Mouse (Mus musculus): ENCODE measurements at regions not wholly inside any gene's neighbourhood (a gene's known extent, or its start where the extent isn't known, plus 50 kb on each side); places are given as distances from the start of the nearest gene placed in this dataset.
"Not testable (repeated sequence)": the region's sequence is repeated elsewhere in the genome, so short reads cannot be mapped to it uniquely, and the experiment has no call there.

DNA sequence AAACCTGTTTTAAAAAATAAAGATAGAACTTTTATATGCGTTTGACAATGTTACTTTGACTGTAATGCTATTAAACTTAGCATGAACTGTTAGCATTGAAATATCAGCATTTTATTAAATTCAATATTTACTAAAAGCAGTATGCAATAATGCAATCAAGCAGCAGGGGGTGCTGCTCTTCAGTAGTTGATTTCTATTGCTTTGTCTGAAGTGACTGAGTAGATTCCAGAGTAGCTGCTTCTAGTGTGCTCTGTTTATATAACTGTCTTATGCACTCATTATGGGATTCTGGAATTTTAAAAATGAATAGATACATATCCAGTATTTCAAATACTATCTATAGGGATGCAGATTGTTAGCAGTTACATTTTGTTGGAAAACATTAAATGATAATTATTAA lies 146.2 kb downstream of the Gm28710 start:
- no peak overlapping the region for H3K4me2 ChIP-seq (ENCODE audit: low read depth)
- WGBS = 75% methylated on average over 1 of the region's 1 CpGs
- H3K9ac ChIP-seq (ENCODE audit: low read length) = no peak overlapping the region
- no peaks in the 10 kb centered on the region for H3K27me3 ChIP-seq (ENCODE audit: control insufficient read depth, insufficient read depth, low read length)
- H3K4me1 ChIP-seq (ENCODE audit: control insufficient read depth, insufficient read depth, low read length) = no peaks in the 10 kb centered on the region
- no peaks in the 10 kb centered on the region for H3K36me3 ChIP-seq (ENCODE audit: control insufficient read depth, insufficient read depth, low read length)
- H3K4me3 ChIP-seq (ENCODE audit: low read depth, low read length) = no peak overlapping the region
- DNase-seq (ENCODE audit: low spot score) (peak; percentile 48), ATAC-seq (ENCODE audit: insufficient read depth, low FRiP score, low TSS enrichment) (no peak)
- H3K27ac ChIP-seq (ENCODE audit: low read depth, low read length) = no peak overlapping the region
- no peaks in the 10 kb centered on the region for H3K9me3 ChIP-seq (ENCODE audit: control insufficient read depth, low read length)

DNA sequence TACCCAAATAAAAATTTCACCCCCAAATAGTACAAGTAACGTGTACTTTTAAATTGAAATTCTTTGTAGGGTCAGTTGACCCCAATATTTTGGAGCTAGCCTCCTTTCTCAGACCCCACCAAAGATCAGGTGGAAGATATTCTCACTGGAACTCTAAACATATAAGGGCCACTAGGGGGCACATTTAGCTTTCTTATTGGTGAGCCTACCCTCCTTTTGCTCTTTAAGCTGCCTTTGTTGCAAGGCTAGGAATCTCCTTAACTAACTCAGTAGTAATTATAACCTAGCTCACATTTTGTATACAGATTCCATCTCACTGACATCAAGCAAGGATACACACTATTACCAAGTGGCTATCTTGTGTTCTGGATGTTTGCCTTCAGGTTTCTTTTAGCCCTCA lies 155.8 kb downstream of the Gm28710 start:
- Histone ChIP-seq H3K36me3 (ENCODE audit: control insufficient read depth, insufficient read depth, low read length) (no peaks in the 10 kb centered on the region), H3K4me2 (ENCODE audit: low read depth) (no peak overlapping the region), H3K4me1 (ENCODE audit: control insufficient read depth, insufficient read depth, low read length) (no peaks in the 10 kb centered on the region), H3K27ac (ENCODE audit: low read depth, low read length) (no peak overlapping the region), H3K4me3 (ENCODE audit: low read depth, low read length) (no peak overlapping the region), H3K9me3 (ENCODE audit: control insufficient read depth, low read length) (no peaks in the 10 kb centered on the region), H3K9ac (ENCODE audit: low read length) (no peak overlapping the region), H3K27me3 (ENCODE audit: control insufficient read depth, insufficient read depth, low read length) (no peaks in the 10 kb centered on the region)
- whole genome bisulfite sequencing = 22% methylated on average over 1 of the region's 1 CpGs
- DNase-seq (ENCODE audit: low spot score) (no peak), ATAC-seq (ENCODE audit: insufficient read depth, low FRiP score, low TSS enrichment) (peak; percentile 76)

DNA sequence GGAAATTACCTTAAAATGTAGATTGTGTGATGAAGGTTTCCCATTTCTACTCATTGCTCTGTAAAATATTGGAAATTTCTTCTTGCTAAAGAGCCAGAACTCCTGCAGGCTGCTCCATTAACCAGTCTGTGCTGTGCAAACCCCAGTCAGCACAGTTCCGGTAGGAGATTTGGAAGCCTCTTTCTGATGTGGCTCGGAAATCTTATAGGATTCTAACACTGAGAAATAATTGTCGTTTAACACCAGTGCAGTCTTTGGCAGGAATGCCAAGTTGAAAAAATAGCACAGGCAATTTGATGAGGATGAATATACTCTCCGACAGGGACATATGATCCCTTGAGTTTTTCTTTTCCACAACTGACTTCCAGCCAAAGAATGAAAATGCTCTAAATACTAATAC lies 176.1 kb downstream of the Gm28710 start:
- Histone ChIP-seq H3K27me3 (ENCODE audit: control insufficient read depth, insufficient read depth, low read length) (no peaks in the 10 kb centered on the region), H3K9me3 (ENCODE audit: control insufficient read depth, low read length) (no peaks in the 10 kb centered on the region), H3K4me1 (ENCODE audit: control insufficient read depth, insufficient read depth, low read length) (no peaks in the 10 kb centered on the region), H3K9ac (ENCODE audit: low read length) (no peak overlapping the region), H3K36me3 (ENCODE audit: control insufficient read depth, insufficient read depth, low read length) (no peaks in the 10 kb centered on the region), H3K4me3 (ENCODE audit: low read depth, low read length) (no peak overlapping the region), H3K27ac (ENCODE audit: low read depth, low read length) (no peak overlapping the region), H3K4me2 (ENCODE audit: low read depth) (no peak overlapping the region)
- WGBS = 89% methylated on average over 4 of the region's 4 CpGs
- ATAC-seq (ENCODE audit: insufficient read depth, low FRiP score, low TSS enrichment) (no peak), DNase-seq (ENCODE audit: low spot score) (no peak)

DNA sequence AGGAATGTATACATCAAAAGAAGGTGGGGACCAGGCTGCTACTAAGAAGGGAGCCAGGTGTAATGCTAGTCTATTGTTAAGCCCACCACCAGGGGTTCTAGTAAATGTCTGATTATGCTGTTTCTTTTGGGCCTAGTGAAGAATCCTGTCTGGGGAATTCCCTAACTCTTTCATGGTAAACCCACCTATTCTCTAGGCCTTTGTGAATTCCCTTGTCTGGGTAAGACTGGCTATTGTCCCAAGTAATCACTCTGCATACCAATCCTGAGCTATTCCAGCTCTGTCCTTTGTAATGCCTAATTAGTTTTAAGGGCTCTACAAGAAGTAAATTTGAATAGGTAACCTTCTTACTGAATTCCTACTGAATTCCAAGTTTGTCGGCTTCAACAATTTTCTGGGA lies 177.2 kb downstream of the Gm28710 start:
- not testable (repeated sequence) for H3K4me3 ChIP-seq (ENCODE audit: low read depth, low read length); H3K36me3 ChIP-seq (ENCODE audit: control insufficient read depth, insufficient read depth, low read length); H3K27ac ChIP-seq (ENCODE audit: low read depth, low read length); ATAC-seq (ENCODE audit: insufficient read depth, low FRiP score, low TSS enrichment); H3K9ac ChIP-seq (ENCODE audit: low read length); H3K27me3 ChIP-seq (ENCODE audit: control insufficient read depth, insufficient read depth, low read length); DNase-seq (ENCODE audit: low spot score); H3K4me1 ChIP-seq (ENCODE audit: control insufficient read depth, insufficient read depth, low read length); H3K4me2 ChIP-seq (ENCODE audit: low read depth); H3K9me3 ChIP-seq (ENCODE audit: control insufficient read depth, low read length)
- WGBS = 37% methylated on average over 1 of the region's 1 CpGs

DNA sequence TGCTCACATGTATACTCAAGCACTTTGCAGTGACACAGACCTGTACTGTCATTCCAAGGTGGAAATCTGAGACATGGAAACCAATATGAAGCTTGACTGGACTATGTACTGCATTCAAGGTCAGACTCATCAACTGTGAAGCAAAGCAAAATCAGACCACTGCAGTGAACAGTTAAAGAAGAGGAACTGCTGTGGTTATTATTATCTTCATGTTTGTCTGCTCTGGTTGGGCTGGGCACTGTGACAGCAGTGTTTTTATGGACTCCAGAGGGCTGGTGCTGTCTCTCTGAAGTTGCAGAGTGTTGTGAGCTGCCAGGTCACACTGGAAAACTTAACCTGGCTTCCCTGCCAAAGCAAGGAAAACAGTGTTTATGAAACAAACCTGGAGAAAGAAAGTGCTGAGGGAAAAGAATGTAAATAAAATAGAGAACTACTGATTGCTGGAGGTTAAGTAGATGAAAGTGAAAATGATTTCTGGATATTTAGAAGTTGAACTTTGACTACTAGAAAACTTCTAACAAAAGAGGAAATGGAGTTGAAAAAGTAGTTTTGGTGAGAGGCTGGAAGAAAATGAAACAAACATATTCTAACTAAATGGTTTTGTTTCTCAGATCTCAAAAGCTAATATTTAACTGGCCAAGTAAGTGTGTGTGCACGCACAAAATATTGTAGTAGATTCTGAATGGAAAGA lies 181.7 kb downstream of the Gm28710 start:
- DNase-seq (ENCODE audit: low spot score) = no peak
- Histone ChIP-seq H3K27ac (ENCODE audit: low read depth, low read length) (no peak overlapping the region), H3K27me3 (ENCODE audit: control insufficient read depth, insufficient read depth, low read length) (no peaks in the 10 kb centered on the region), H3K4me3 (ENCODE audit: low read depth, low read length) (no peak overlapping the region), H3K9me3 (ENCODE audit: control insufficient read depth, low read length) (no peaks in the 10 kb centered on the region), H3K4me1 (ENCODE audit: control insufficient read depth, insufficient read depth, low read length) (no peaks in the 10 kb centered on the region), H3K9ac (ENCODE audit: low read length) (no peak overlapping the region), H3K4me2 (ENCODE audit: low read depth) (no peak overlapping the region), H3K36me3 (ENCODE audit: control insufficient read depth, insufficient read depth, low read length) (no peaks in the 10 kb centered on the region)
- WGBS = 89% methylated on average over 1 of the region's 1 CpGs
- no peak for ATAC-seq (ENCODE audit: insufficient read depth, low FRiP score, low TSS enrichment)

DNA sequence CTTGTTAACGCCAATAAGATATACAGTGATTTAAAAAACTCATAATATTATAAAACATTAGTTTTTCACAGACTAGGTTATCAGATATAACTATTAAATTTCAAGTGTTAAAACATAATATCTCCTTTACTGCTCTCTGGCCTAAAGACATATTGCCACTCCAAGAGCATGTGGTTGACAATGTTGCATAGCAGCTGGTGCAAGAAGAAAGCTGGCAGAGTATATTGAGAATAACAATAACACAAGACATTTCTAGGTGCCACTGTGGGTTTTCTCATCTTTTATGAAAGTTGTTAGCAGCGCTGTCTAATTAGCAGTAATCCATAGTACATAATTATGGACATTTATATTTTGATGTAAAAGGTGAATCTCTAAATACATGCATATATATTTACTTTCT lies 184.4 kb downstream of the Gm28710 start:
- Histone ChIP-seq H3K27me3 (ENCODE audit: control insufficient read depth, insufficient read depth, low read length) (no peaks in the 10 kb centered on the region), H3K4me2 (ENCODE audit: low read depth) (no peak overlapping the region), H3K4me1 (ENCODE audit: control insufficient read depth, insufficient read depth, low read length) (no peaks in the 10 kb centered on the region), H3K9me3 (ENCODE audit: control insufficient read depth, low read length) (no peaks in the 10 kb centered on the region), H3K9ac (ENCODE audit: low read length) (no peak overlapping the region), H3K4me3 (ENCODE audit: low read depth, low read length) (no peak overlapping the region), H3K27ac (ENCODE audit: low read depth, low read length) (no peak overlapping the region), H3K36me3 (ENCODE audit: control insufficient read depth, insufficient read depth, low read length) (no peaks in the 10 kb centered on the region)
- DNase-seq (ENCODE audit: low spot score) = no peak
- 92% methylated on average over 2 of the region's 2 CpGs for WGBS
- no peak for ATAC-seq (ENCODE audit: insufficient read depth, low FRiP score, low TSS enrichment)

DNA sequence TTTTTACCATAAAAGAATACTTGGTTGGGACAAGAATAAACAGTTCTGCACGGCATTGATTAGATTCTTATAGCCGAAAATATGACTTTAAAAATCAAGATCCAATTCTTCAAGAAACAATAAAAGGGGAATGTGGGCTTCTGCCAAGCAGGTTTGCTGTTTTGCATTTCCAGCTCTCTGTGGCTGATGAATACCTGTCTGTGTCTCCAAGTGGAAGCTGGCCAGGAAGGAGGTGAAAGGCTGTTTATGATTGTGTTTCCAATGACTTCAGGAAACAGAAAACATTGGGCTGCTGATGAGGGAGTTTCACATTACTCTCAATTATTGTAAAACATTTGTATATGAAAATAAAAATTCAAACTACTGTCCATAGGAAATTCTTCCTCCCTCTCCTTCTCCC lies 193.3 kb downstream of the Gm28710 start:
- Histone ChIP-seq H3K9me3 (ENCODE audit: control insufficient read depth, low read length) (no peaks in the 10 kb centered on the region), H3K4me2 (ENCODE audit: low read depth) (no peak overlapping the region)
- whole genome bisulfite sequencing = 94% methylated on average over 2 of the region's 2 CpGs

DNA sequence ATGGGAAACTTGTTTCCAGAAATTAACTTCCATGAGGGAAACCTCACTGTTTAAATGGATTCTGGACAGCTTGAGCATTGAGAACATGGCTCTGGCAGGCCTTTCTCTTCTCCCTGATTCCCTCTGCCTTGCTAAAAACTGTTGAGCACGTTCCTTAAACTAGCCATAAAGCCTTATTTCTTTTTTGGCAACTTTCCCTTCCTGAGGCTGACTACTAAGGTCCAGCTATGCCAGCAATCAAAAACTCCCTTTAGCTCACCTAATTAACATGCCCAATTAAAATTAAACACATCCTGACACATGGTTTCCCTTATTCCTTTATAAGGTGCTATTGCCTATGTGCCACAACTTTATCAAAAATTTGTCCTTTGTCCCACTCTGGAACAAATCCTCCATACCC lies 199.9 kb downstream of the Gm28710 start:
- Histone ChIP-seq H3K4me2 (ENCODE audit: low read depth) (no peak overlapping the region), H3K4me3 (ENCODE audit: low read depth, low read length) (no peak overlapping the region), H3K36me3 (ENCODE audit: control insufficient read depth, insufficient read depth, low read length) (no peaks in the 10 kb centered on the region), H3K9ac (ENCODE audit: low read length) (no peak overlapping the region), H3K27ac (ENCODE audit: low read depth, low read length) (no peak overlapping the region), H3K27me3 (ENCODE audit: control insufficient read depth, insufficient read depth, low read length) (no peaks in the 10 kb centered on the region), H3K9me3 (ENCODE audit: control insufficient read depth, low read length) (no peaks in the 10 kb centered on the region), H3K4me1 (ENCODE audit: control insufficient read depth, insufficient read depth, low read length) (no peaks in the 10 kb centered on the region)
- ATAC-seq (ENCODE audit: insufficient read depth, low FRiP score, low TSS enrichment) = no peak
- 68% methylated on average over 1 of the region's 1 CpGs for WGBS
- no peak for DNase-seq (ENCODE audit: low spot score)

More for the DNA sequence above, 193.3 kb downstream of the Gm28710 start:
- H3K4me3 ChIP-seq (ENCODE audit: low read depth, low read length) = no peak overlapping the region
- no peak overlapping the region for H3K27ac ChIP-seq (ENCODE audit: low read depth, low read length)
- no peaks in the 10 kb centered on the region for H3K36me3 ChIP-seq (ENCODE audit: control insufficient read depth, insufficient read depth, low read length)
- H3K27me3 ChIP-seq (ENCODE audit: control insufficient read depth, insufficient read depth, low read length) = no peaks in the 10 kb centered on the region
- no peak overlapping the region for H3K9ac ChIP-seq (ENCODE audit: low read length)
- no peak for DNase-seq (ENCODE audit: low spot score)
- H3K4me1 ChIP-seq (ENCODE audit: control insufficient read depth, insufficient read depth, low read length) = no peaks in the 10 kb centered on the region
- no peak for ATAC-seq (ENCODE audit: insufficient read depth, low FRiP score, low TSS enrichment)

DNA sequence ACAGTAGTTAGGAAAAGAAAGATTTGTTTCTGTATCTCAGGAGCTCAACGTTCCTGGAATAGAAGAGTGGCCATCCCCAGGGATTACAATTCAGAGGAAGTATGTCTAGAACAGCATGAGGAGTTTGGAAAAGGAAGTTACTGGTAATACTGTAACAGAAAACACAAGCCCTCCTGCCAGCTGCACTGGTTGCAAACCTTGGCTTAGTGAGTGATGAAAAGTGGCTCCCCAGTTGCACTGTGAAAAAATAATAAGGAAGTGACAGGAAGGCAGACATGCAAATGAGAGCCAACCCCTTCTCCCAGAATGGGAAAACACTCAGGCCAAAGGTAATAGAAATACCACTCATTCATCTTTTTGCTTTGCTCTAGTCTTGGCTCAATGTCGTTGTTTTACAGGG lies 207.6 kb downstream of the Gm28710 start:
- ATAC-seq (ENCODE audit: insufficient read depth, low FRiP score, low TSS enrichment) (no peak), DNase-seq (ENCODE audit: low spot score) (no peak)
- Histone ChIP-seq H3K36me3 (ENCODE audit: control insufficient read depth, insufficient read depth, low read length) (no peaks in the 10 kb centered on the region), H3K9ac (ENCODE audit: low read length) (no peak overlapping the region), H3K27ac (ENCODE audit: low read depth, low read length) (no peak overlapping the region), H3K4me2 (ENCODE audit: low read depth) (no peak overlapping the region), H3K9me3 (ENCODE audit: control insufficient read depth, low read length) (no peaks in the 10 kb centered on the region), H3K27me3 (ENCODE audit: control insufficient read depth, insufficient read depth, low read length) (no peaks in the 10 kb centered on the region), H3K4me3 (ENCODE audit: low read depth, low read length) (no peak overlapping the region), H3K4me1 (ENCODE audit: control insufficient read depth, insufficient read depth, low read length) (no peaks in the 10 kb centered on the region)
- WGBS = 45% methylated on average over 2 of the region's 2 CpGs
